Mouse (Mus musculus) ES-E14 (cell line): ENCODE results near the gene Pde4dip. TPM values are rescaled to one million over a fixed set of nuclear protein-coding genes. Genes with fewer than 3 reads are reported as not detected.

Source experiments
- DNase-seq: peaks from one replicate; pipeline ENCODE4 v3.0.0-alpha.2; 2013; ENCODE audit warnings: low read depth, low spot score
- H3K27ac ChIP-seq: 2 replicates; pipeline ENCODE4 v1.5.1; 2012; ENCODE audit warnings: low read depth, mild to moderate bottlenecking, low read length, moderate library complexity, mixed read lengths; ENCODE audit not compliant: poor library complexity, insufficient read depth, severe bottlenecking
- H3K36me3 ChIP-seq: 2 replicates; pipeline ENCODE4 v1.6.1; 2012; ENCODE audit warnings: mild to moderate bottlenecking, low read length, moderate library complexity, mixed read lengths; ENCODE audit not compliant: control insufficient read depth, poor library complexity, insufficient read depth, severe bottlenecking
- H3K4me1 ChIP-seq, 2 experiments: fragments of 150-350 bp in 1 of 2; sonication (generic) in 1 of 2; 2 replicates each; pipeline ENCODE4 v1.6.1; 2012; ENCODE audit warnings: low read length in 2 of 2, mild to moderate bottlenecking in 1 of 2, mixed read lengths in 1 of 2; ENCODE audit not compliant: control insufficient read depth in 2 of 2, insufficient read depth in 2 of 2, poor library complexity in 1 of 2
- H3K4me3 ChIP-seq, 2 experiments: fragments of 150-350 bp in 1 of 2; sonication (generic) in 1 of 2; 2 replicates each; pipeline ENCODE4 v1.5.1; 2012; ENCODE audit warnings: low read length in 2 of 2, low read depth in 1 of 2, mild to moderate bottlenecking in 1 of 2, mixed read lengths in 1 of 2; ENCODE audit not compliant: insufficient read depth in 1 of 2, poor library complexity in 1 of 2, severe bottlenecking in 1 of 2
- H3K9ac ChIP-seq: 2 replicates; pipeline ENCODE4 v1.6.1; 2012; ENCODE audit warnings: low read depth, mild to moderate bottlenecking, low read length, mixed read lengths; ENCODE audit not compliant: poor library complexity, insufficient read depth, severe bottlenecking
- H3K9me3 ChIP-seq: fragments of 150-350 bp; sonication (generic); 2 replicates; pipeline ENCODE4 v1.6.1; 2012; ENCODE audit warnings: low read depth, mild to moderate bottlenecking, low read length; ENCODE audit not compliant: control insufficient read depth, insufficient read depth
- CHD2 ChIP-seq: IDR thresholded peaks from 2 replicates; pipeline ENCODE4 v1.6.1; 2014; ENCODE audit warnings: mild to moderate bottlenecking, low read depth, low read length, inconsistent platforms
- HCFC1 ChIP-seq: IDR thresholded peaks from 2 replicates; pipeline ENCODE4 v1.6.1; 2012; ENCODE audit warnings: low read length, inconsistent platforms, borderline replicate concordance; ENCODE audit not compliant: insufficient read depth
- MAFK ChIP-seq: IDR thresholded peaks from 2 replicates; pipeline ENCODE4 v1.6.1; 2014; ENCODE audit warnings: mild to moderate bottlenecking, low read depth, low read length, inconsistent platforms; ENCODE audit not compliant: insufficient read depth
- ZC3H11A ChIP-seq: IDR thresholded peaks from 2 replicates; pipeline ENCODE4 v1.6.1; 2012; ENCODE audit warnings: low read depth, mild to moderate bottlenecking, inconsistent platforms, low read length, borderline replicate concordance
- ZNF384 ChIP-seq: IDR thresholded peaks from 2 replicates; pipeline ENCODE4 v1.6.1; 2012; ENCODE audit warnings: low read depth, low read length, inconsistent platforms
- in situ Hi-C, 2 experiments: fragments of 600-800 bp; cut with MboI; formaldehyde crosslinking; loops; one replicate each; pipeline ENCODE4 v1.15.1; 2025; ENCODE audit warnings: low sequenced_read_pairs in 2 of 2, inconsistent platforms in 1 of 2; ENCODE audit not compliant: unreplicated experiment in 2 of 2
- total RNA-seq: library from RNA; depleted of rRNA; stranded (reverse); fragments of 300-350 nt; gene quantifications from 2 replicates; pipeline ENCODE4 v1.2.3, GENCODE M21; 2012

Gene Pde4dip
- total RNA-seq, 1 experiment: 12.0 TPM

GRCm38 (mm10) chr3:97767041-97767770, 121.3 kb downstream of the Pde4dip start:
- no peak overlapping the region for H3K27ac ChIP-seq
- no peaks in the 10 kb centered on the region; a peak in 2 of 4 replicates for H3K4me1 ChIP-seq
- TF ChIP-seq HCFC1 (no peak), ZC3H11A (no peak), ZNF384 (no peak), MAFK (no peak), CHD2 (no peak)
- DNase-seq: peak; percentile 45
- in situ Hi-C loops: no loop called here
- peak overlapping the region; percentile 74 to 83 for H3K4me3 ChIP-seq
- no peaks in the 10 kb centered on the region for H3K9me3 ChIP-seq
- H3K36me3 ChIP-seq: no peaks in the 10 kb centered on the region
- H3K9ac ChIP-seq: peak overlapping the region; percentile 70

DNA sequence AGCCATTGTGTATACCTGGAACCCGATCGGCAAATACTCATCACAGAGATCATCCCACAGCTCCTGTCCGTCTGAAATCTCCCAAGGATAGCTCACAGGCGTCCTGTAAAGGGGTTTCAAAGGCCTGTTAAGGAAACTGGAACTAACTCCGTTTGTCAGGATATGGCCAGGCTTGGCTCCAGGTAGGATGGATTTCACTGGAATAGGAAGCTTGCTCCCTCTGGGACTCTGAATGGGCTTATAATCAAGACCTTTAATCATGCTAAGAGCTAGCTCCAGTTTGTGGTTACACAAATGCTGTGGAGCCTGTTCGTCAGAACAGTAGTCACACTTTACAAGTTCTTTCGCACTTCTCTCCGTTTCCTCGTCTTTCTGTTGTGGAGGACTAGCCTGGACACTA, 122.0 kb downstream of the Pde4dip start:
- Histone ChIP-seq H3K36me3 (no peaks in the 10 kb centered on the region), H3K4me1 (no peaks in the 10 kb centered on the region; a peak in 2 of 4 replicates), H3K9ac (no peak overlapping the region), H3K27ac (no peak overlapping the region), H3K4me3 (peak overlapping the region; percentile 74 to 83; a peak in 3 of 4 replicates), H3K9me3 (no peaks in the 10 kb centered on the region)
- no peak for DNase-seq
- no peak for TF ChIP-seq CHD2
- no peak for TF ChIP-seq ZC3H11A
- no peak for TF ChIP-seq MAFK
- TF ChIP-seq HCFC1: no peak
- no peak for TF ChIP-seq ZNF384
- in situ Hi-C loops: no loop called here

DNA sequence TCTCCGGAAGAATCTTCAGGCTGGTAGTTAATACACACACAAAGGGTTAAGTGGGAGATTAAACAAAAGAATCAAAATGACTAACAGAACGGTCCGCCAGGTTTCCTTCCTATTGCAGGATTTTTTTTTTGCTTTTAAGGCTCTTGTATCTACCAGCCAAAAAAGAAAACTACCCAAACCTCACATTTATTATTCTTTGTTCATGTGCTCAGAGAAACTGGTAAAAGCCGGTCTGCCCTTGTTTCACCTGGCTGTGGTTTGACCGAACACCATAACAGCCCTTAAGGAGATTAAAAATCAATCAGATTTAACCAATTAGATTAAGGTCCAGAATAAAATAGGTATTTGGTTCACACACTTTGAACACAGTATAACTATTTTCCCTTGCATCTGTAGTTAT, 124.4 kb downstream of the Pde4dip start:
- no peaks in the 10 kb centered on the region; a peak in 2 of 4 replicates for H3K4me1 ChIP-seq
- no peak overlapping the region for H3K4me3 ChIP-seq
- DNase-seq: no peak
- H3K9me3 ChIP-seq: no peaks in the 10 kb centered on the region
- H3K27ac ChIP-seq: no peak overlapping the region
- no peaks in the 10 kb centered on the region for H3K36me3 ChIP-seq
- in situ Hi-C loops: no loop called here
- H3K9ac ChIP-seq: no peak overlapping the region
- no peak for TF ChIP-seq MAFK
- no peak for TF ChIP-seq HCFC1
- no peak for TF ChIP-seq CHD2
- TF ChIP-seq ZC3H11A: no peak
- no peak for TF ChIP-seq ZNF384

DNA sequence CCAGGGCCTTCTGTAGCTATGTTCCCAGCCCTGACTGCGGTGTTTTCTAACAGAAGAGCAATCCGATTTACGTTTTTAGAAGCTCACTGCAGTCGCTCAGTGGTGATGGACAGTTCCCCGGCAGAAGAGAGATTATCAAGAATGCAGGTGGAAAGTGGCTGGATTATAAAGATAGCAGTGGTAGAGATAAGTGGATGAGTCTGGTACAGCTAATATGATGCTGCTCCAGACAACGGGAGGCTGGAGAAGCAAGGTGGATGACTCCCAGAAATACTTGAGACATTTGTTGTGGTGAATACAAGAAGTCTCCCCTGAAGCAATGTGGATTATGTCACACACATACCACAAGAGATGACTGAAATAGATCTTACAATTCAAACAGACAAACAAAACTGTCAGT, 126.6 kb downstream of the Pde4dip start:
- no peak for DNase-seq
- in situ Hi-C loops: no loop called here
- H3K4me1 ChIP-seq: no peaks in the 10 kb centered on the region; a peak in 2 of 4 replicates
- H3K27ac ChIP-seq: no peak overlapping the region
- H3K4me3 ChIP-seq: no peak overlapping the region
- no peak overlapping the region for H3K9ac ChIP-seq
- H3K36me3 ChIP-seq: peaks cover 2% of the 10 kb centered on the region; the same call in 1 of the 2 replicates
- H3K9me3 ChIP-seq: no peaks in the 10 kb centered on the region
- TF ChIP-seq MAFK (no peak), ZC3H11A (no peak), CHD2 (no peak), ZNF384 (no peak), HCFC1 (no peak)
